Mouse (Mus musculus): ENCODE measurements around the gene Ly6g6c. TPM values are rescaled to one million over a fixed set of nuclear protein-coding genes. Genes with fewer than 3 reads are reported as not detected.

Ly6g6c gene
- polyA plus RNA-seq (2017; shearing (Covaris generic)): not detected

GRCm38 (mm10) chr17:35064951-35065947 is at the start of gene Ly6g6c:
Ly6g6c (plus strand) TSS chr17:35065388.

GRCm38 (mm10) chr17:35016376-35016775 is 48.8 kb upstream of the Ly6g6c start, which contains the start of gene Vwa7:
Vwa7 (plus strand) TSS chr17:35016579.

GRCm38 (mm10) chr17:35027277-35028068 is 37.7 kb upstream of the Ly6g6c start, which contains the start of gene Sapcd1:
Sapcd1 (minus strand) TSS chr17:35028016.

GRCm38 (mm10) chr17:35046681-35047455 is 18.3 kb upstream of the Ly6g6c start, which contains the start of gene Msh5:
Msh5 (minus strand) TSS chr17:35046745.

GRCm38 (mm10) chr17:35049561-35050016 is 15.6 kb upstream of the Ly6g6c start, which contains the start of gene Clic1:
Clic1 (plus strand) TSS chr17:35049966.

GRCm38 (mm10) chr17:35058911-35059892 is 6.0 kb upstream of the Ly6g6c start, which contains the start of gene Ddah2:
Ddah2 (plus strand) TSS chr17:35059035.

GRCm38 (mm10) chr17:35066084-35066483 is 896 bp downstream of the Ly6g6c start, which contains the start of gene Mpig6b:
Mpig6b (minus strand) TSS chr17:35066184.

GRCm38 (mm10) chr17:35076507-35077176 is 11.5 kb downstream of the Ly6g6c start, which contains the start of gene Ly6g6e:
Ly6g6e (plus strand) TSS chr17:35076902.

GRCm38 (mm10) chr17:35077786-35078233 is 12.6 kb downstream of the Ly6g6c start, which contains the start of gene Ly6g6d:
Ly6g6d (minus strand) TSS chr17:35078065.

GRCm38 (mm10) chr17:35085208-35085865 is 20.1 kb downstream of the Ly6g6c start, which contains the start of gene Ly6g6f:
Ly6g6f (minus strand) TSS chr17:35085610.

GRCm38 (mm10) chr17:35088825-35089644 is 23.8 kb downstream of the Ly6g6c start, which contains the start of gene Abhd16a:
Abhd16a (plus strand) TSS chr17:35089263.

GRCm38 (mm10) chr17:35108097-35108496 is 42.9 kb downstream of the Ly6g6c start, which contains the start of gene Ly6g5c:
Ly6g5c (plus strand) TSS chr17:35108279.

GRCm38 (mm10) chr17:35115046-35116019 is 50.1 kb downstream of the Ly6g6c start, which contains the start of gene Ly6g5b:
Ly6g5b (minus strand) TSS chr17:35115428.

Measured in effector memory CD4-positive, alpha-beta T cell, adult 7 months (primary cell).